Mouse (Mus musculus): ENCODE results near the gene Utrn.

DNA sequence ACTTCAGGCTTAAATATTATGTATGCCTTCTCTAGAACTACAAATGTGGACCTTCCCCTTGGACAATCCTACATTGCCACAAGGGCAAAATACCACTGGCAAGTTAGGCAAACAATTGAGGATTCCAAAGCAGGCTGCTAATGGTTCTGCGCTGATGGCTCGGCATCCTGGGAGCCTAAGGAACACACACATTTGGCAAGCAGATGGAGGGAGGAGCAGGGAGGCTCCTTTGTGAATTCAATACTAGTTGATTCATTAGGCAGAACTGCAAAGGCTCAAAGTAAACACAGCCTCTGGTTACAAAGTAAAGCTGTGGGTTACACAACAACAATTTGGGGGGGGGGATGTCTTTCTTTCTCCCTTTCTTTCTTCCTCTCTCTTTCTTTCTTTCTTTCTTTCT is 401.6 kb downstream of the Utrn start:
- TF ChIP-seq CTCF (IDR thresholded peaks at IDR 0.05; ENCODE audit: low read depth, low read length) (no peak), POLR2AphosphoS5 (IDR thresholded peaks at IDR 0.05; ENCODE audit: insufficient replicate concordance, low read depth, low read length) (no peak)
